Mouse (Mus musculus) liver, adult (tissue): ENCODE results near the gene Tet2.

Source experiments
- GATA4 ChIP-seq: IDR thresholded peaks from 2 replicates; pipeline ENCODE4 v1.6.1; 2014; ENCODE audit warnings: mild to moderate bottlenecking, low read length; ENCODE audit not compliant: insufficient replicate concordance

The Tet2 gene

GRCm38 (mm10) chr3:133555378-133555777, 10.4 kb upstream of the Tet2 start:
- TF ChIP-seq GATA4 = no peak

- no peak for TF ChIP-seq GATA4
These were observed 9.7 kb upstream of the Tet2 start for GRCm38 (mm10) chr3:133554552-133555067.

GRCm38 (mm10) chr3:133554092-133554491, 9.2 kb upstream of the Tet2 start:
- no peak for TF ChIP-seq GATA4

- no peak for TF ChIP-seq GATA4
These were observed 7.0 kb upstream of the Tet2 start for GRCm38 (mm10) chr3:133551941-133552340.

GRCm38 (mm10) chr3:133549385-133550170, 4.6 kb upstream of the Tet2 start:
- no peak for TF ChIP-seq GATA4

GRCm38 (mm10) chr3:133548613-133549012, 3.7 kb upstream of the Tet2 start:
- no peak for TF ChIP-seq GATA4

GRCm38 (mm10) chr3:133546790-133547189, 1.9 kb upstream of the Tet2 start:
- no peak for TF ChIP-seq GATA4

GRCm38 (mm10) chr3:133545304-133545666, 346 bp upstream of the Tet2 start:
- no peak for TF ChIP-seq GATA4

- no peak for TF ChIP-seq GATA4
These were observed 798 bp downstream of the Tet2 start for GRCm38 (mm10) chr3:133544131-133544550.

GRCm38 (mm10) chr3:133543101-133544020, 1.6 kb downstream of the Tet2 start:
- TF ChIP-seq GATA4 = no peak

GRCm38 (mm10) chr3:133542084-133542483, 2.9 kb downstream of the Tet2 start:
- TF ChIP-seq GATA4 = no peak

- TF ChIP-seq GATA4 = no peak
These were observed 3.9 kb downstream of the Tet2 start for GRCm38 (mm10) chr3:133541000-133541399.

GRCm38 (mm10) chr3:133539991-133540390, 4.9 kb downstream of the Tet2 start:
- no peak for TF ChIP-seq GATA4

- TF ChIP-seq GATA4 = no peak
These were observed 9.3 kb downstream of the Tet2 start for GRCm38 (mm10) chr3:133535644-133536043.

GRCm38 (mm10) chr3:133534066-133534465, 10.9 kb downstream of the Tet2 start:
- no peak for TF ChIP-seq GATA4
